Mouse (Mus musculus) stomach, postnatal 0 days (tissue): ENCODE results near the gene Ptch1.

ENCODE experiments used
- CTCF ChIP-seq: IDR thresholded peaks from 2 replicates; pipeline ENCODE4 v1.5.1; 2016; ENCODE audit warnings: antibody characterized with exemption, low read depth, mild to moderate bottlenecking, moderate library complexity
- EP300 ChIP-seq: optimal IDR thresholded peaks from 2 replicates; pipeline ENCODE3; 2016; ENCODE audit warnings: antibody characterized with exemption

DNA sequence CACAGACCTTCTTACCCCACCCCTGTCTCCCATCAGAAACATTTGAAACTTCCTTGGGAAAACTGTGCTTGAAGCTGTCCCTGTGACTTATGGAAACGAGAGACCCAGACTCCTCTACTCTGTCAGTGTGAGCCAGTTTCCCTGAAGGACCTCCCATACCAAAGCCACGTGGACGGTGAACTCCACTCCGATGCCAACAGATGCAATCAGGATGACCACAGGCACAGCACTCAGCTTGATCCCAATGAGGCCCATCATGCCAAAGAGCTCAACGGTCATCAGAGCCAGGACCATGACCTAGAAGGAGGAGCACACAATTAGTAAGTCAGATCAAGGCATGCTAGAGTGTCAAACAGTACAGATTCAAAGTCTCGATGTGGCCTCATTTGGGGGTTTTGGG is 53.3 kb downstream of the Ptch1 start:
- TF ChIP-seq EP300 = no peak
- no peak for TF ChIP-seq CTCF
